Mouse (Mus musculus) CH12.LX (cell line): ENCODE measurements around the gene Prune2. TPM values are rescaled to one million over a fixed set of nuclear protein-coding genes. Genes with fewer than 3 reads are reported as not detected.

Experiments
- DNase-seq: peaks from one replicate; pipeline ENCODE4 v3.0.0-alpha.2; 2013; ENCODE audit errors: extremely low read depth
- H3K27ac ChIP-seq: 2 replicates; pipeline ENCODE4 v1.5.1; 2012; ENCODE audit warnings: low read depth, mild to moderate bottlenecking, control low read depth, moderate library complexity; ENCODE audit not compliant: insufficient read depth
- H3K27me3 ChIP-seq: replicated peaks from 2 replicates; pipeline ENCODE3; 2012; ENCODE audit warnings: inconsistent platforms
- H3K36me3 ChIP-seq, 2 experiments: replicated peaks in 1 of 2; 2 replicates each; pipeline versions ENCODE3 to v1.6.1; 2012; ENCODE audit warnings: inconsistent platforms in 1 of 2, low read length in 1 of 2, mild to moderate bottlenecking in 1 of 2, mixed read lengths in 1 of 2, moderate library complexity in 1 of 2; ENCODE audit not compliant: control insufficient read depth in 1 of 2, insufficient read depth in 1 of 2
- H3K4me1 ChIP-seq, 2 experiments: 2 replicates each; pipeline ENCODE4 v1.6.1; 2012; ENCODE audit warnings: inconsistent platforms in 1 of 2, moderate library complexity in 1 of 2; ENCODE audit not compliant: insufficient read depth in 2 of 2, control insufficient read depth in 1 of 2
- H3K4me2 ChIP-seq: 2 replicates; pipeline ENCODE4 v1.6.1; 2012; ENCODE audit warnings: low read depth, mild to moderate bottlenecking, control low read depth; ENCODE audit not compliant: poor library complexity, insufficient read depth, severe bottlenecking
- H3K4me3 ChIP-seq, 3 experiments: fragments of 150-350 bp in 1 of 3; sonication (generic) in 1 of 3; replicated peaks in 1 of 3; 2 replicates each; pipeline versions ENCODE3 to v1.5.1; 2011 to 2012; ENCODE audit warnings: low read depth in 2 of 3, low read length in 2 of 3, mild to moderate bottlenecking in 2 of 3, moderate library complexity in 2 of 3, control low read depth in 1 of 3, improper control_type of control experiment in 1 of 3, inconsistent platforms in 1 of 3, mixed read lengths in 1 of 3; ENCODE audit not compliant: poor library complexity in 1 of 3
- H3K79me2 ChIP-seq: replicated peaks from 2 replicates; pipeline ENCODE4 v1.6.1; 2012; ENCODE audit warnings: mild to moderate bottlenecking, moderate library complexity; ENCODE audit not compliant: control insufficient read depth, poor library complexity, insufficient read depth, severe bottlenecking; ENCODE audit errors: extremely low read depth
- H3K9ac ChIP-seq: 2 replicates; pipeline ENCODE4 v1.6.1; 2012; ENCODE audit warnings: low read depth, mild to moderate bottlenecking, control low read depth, moderate library complexity; ENCODE audit not compliant: insufficient read depth
- H3K9me3 ChIP-seq: replicated peaks from 2 replicates; pipeline ENCODE3; 2012; ENCODE audit warnings: low read length, inconsistent platforms, mixed read lengths
- BHLHE40 ChIP-seq: IDR thresholded peaks from 2 replicates; pipeline ENCODE4 v1.6.1; 2011; ENCODE audit warnings: mild to moderate bottlenecking, low read depth, low read length, improper control_type of control experiment
- CHD1 ChIP-seq: IDR thresholded peaks from 2 replicates; pipeline ENCODE4 v1.6.1; 2012; ENCODE audit warnings: low read depth, low read length, improper control_type of control experiment, inconsistent platforms
- ELF1 ChIP-seq: IDR thresholded peaks from 2 replicates; pipeline ENCODE4 v1.6.1; 2014; ENCODE audit warnings: low read depth, mild to moderate bottlenecking, inconsistent platforms, low read length, improper control_type of control experiment
- EP300 ChIP-seq: IDR thresholded peaks from 2 replicates; pipeline ENCODE4 v1.6.1; 2011; ENCODE audit warnings: low read length, improper control_type of control experiment
- ETS1 ChIP-seq: conservative IDR thresholded peaks from 2 replicates; pipeline ENCODE4 v1.6.1; 2012; ENCODE audit warnings: low read depth, mild to moderate bottlenecking, inconsistent platforms, low read length, improper control_type of control experiment, moderate library complexity
- HCFC1 ChIP-seq: IDR thresholded peaks from 2 replicates; pipeline ENCODE4 v1.6.1; 2012; ENCODE audit warnings: low read depth, mild to moderate bottlenecking, inconsistent platforms, low read length, improper control_type of control experiment
- IRF4 ChIP-seq: IDR thresholded peaks from 2 replicates; pipeline ENCODE4 v1.6.1; 2014; ENCODE audit warnings: low read depth, mild to moderate bottlenecking, inconsistent platforms, low read length, improper control_type of control experiment
- JUN ChIP-seq: IDR thresholded peaks from 2 replicates; pipeline ENCODE4 v1.6.1; 2011; ENCODE audit warnings: low read depth, mild to moderate bottlenecking, low read length, improper control_type of control experiment, moderate library complexity; ENCODE audit not compliant: insufficient read depth
- JUND ChIP-seq: conservative IDR thresholded peaks from 2 replicates; pipeline ENCODE4 v1.6.1; 2011; ENCODE audit warnings: low read depth, low read length, improper control_type of control experiment
- MAFK ChIP-seq: IDR thresholded peaks from 2 replicates; pipeline ENCODE4 v1.6.1; 2011; ENCODE audit warnings: low read length, improper control_type of control experiment; ENCODE audit not compliant: insufficient replicate concordance
- MAX ChIP-seq: IDR thresholded peaks from 2 replicates; pipeline ENCODE4 v1.6.1; 2011; ENCODE audit warnings: low read length, improper control_type of control experiment
- MEF2A ChIP-seq: IDR thresholded peaks from 2 replicates; pipeline ENCODE4 v1.6.1; 2014; ENCODE audit warnings: low read depth, mild to moderate bottlenecking, inconsistent platforms, low read length, improper control_type of control experiment, borderline replicate concordance
- MYC ChIP-seq: IDR thresholded peaks from 2 replicates; pipeline ENCODE4 v1.6.1; 2011; ENCODE audit warnings: low read depth, mild to moderate bottlenecking, improper control_type of control experiment, low read length
- NELFE ChIP-seq: IDR thresholded peaks from 2 replicates; pipeline ENCODE4 v1.6.1; 2011; ENCODE audit warnings: low read depth, low read length, improper control_type of control experiment
- NRF1 ChIP-seq: IDR thresholded peaks from 2 replicates; pipeline ENCODE4 v1.6.1; 2014; ENCODE audit warnings: low read depth, mild to moderate bottlenecking, inconsistent platforms, low read length, improper control_type of control experiment, moderate library complexity
- POLR2A ChIP-seq: IDR thresholded peaks from 2 replicates; pipeline ENCODE4 v1.6.1; 2011; ENCODE audit warnings: low read depth, mild to moderate bottlenecking, improper control_type of control experiment, low read length
- RAD21 ChIP-seq: IDR thresholded peaks from 2 replicates; pipeline ENCODE4 v1.6.1; 2011; ENCODE audit warnings: low read depth, mild to moderate bottlenecking, low read length, improper control_type of control experiment, moderate library complexity
- RCOR1 ChIP-seq: conservative IDR thresholded peaks from 2 replicates; pipeline ENCODE4 v1.6.1; 2012; ENCODE audit warnings: low read depth, mild to moderate bottlenecking, inconsistent platforms, low read length, improper control_type of control experiment
- SIN3A ChIP-seq: IDR thresholded peaks from 2 replicates; pipeline ENCODE4 v1.6.1; 2012; ENCODE audit warnings: low read length, improper control_type of control experiment, inconsistent platforms
- TBP ChIP-seq: conservative IDR thresholded peaks from 2 replicates; pipeline ENCODE4 v1.6.1; 2011; ENCODE audit warnings: low read depth, low read length, improper control_type of control experiment
- TCF12 ChIP-seq: IDR thresholded peaks from 2 replicates; pipeline ENCODE4 v1.6.1; 2014; ENCODE audit warnings: low read depth, mild to moderate bottlenecking, inconsistent platforms, low read length, improper control_type of control experiment
- USF1 ChIP-seq: IDR thresholded peaks from 2 replicates; pipeline ENCODE4 v1.6.1; 2014; ENCODE audit warnings: low read depth, mild to moderate bottlenecking, inconsistent platforms, low read length, improper control_type of control experiment
- ZNF384 ChIP-seq: IDR thresholded peaks from 2 replicates; pipeline ENCODE4 v1.6.1; 2012; ENCODE audit warnings: low read depth, low read length, improper control_type of control experiment, inconsistent platforms
- dilution Hi-C: fragments of 300-500 bp; cut with MboI; formaldehyde crosslinking; loops from 2 replicates; pipeline ENCODE4 v1.14.3; 2020; ENCODE audit warnings: low sequenced_read_pairs; ENCODE audit not compliant: extremely low pct_unique_long_range_greater_than_20kb, extremely low pct_ligation_motif_present
- in situ Hi-C: fragments of 300-500 bp; cut with MboI; formaldehyde crosslinking; loops from 3 replicates; pipeline ENCODE4 v1.14.3; 2019; ENCODE audit warnings: low sequenced_read_pairs, low pct_ligation_motif_present, low pct_unique_long_range_greater_than_20kb, mixed read lengths
- polyA plus RNA-seq: library from polyadenylated mRNA; unstranded; fragments of >175 nt; gene quantifications from 2 replicates; pipeline ENCODE4 v1.2.1, GENCODE M21; 2012; ENCODE audit warnings: low read depth; ENCODE audit not compliant: insufficient read length
- total RNA-seq, 2 experiments: library from RNA; depleted of rRNA; stranded (reverse); fragments of 300-350 nt in 1 of 2; fragments of >200 nt in 1 of 2; gene quantifications; 2 replicates each; pipeline ENCODE4 v1.2.3; 2012 to 2014

Gene Prune2
- total and polyA plus RNA-seq, 3 experiments, result 0.04 to 1.7 (median 0.21) TPM

- Histone ChIP-seq H3K9me3 (no peaks in the 10 kb centered on the region), H3K4me3 (peak overlapping the region in 1 of 3 experiments; percentile 20), H3K9ac (no peak overlapping the region), H3K27me3 (no peaks in the 10 kb centered on the region), H3K36me3 (no peaks in the 10 kb centered on the region), H3K79me2 (no peaks in the 10 kb centered on the region), H3K4me1 (peaks cover 29 to 47% of the 10 kb centered on the region in 2 experiments), H3K27ac (no peak overlapping the region), H3K4me2 (peak overlapping the region; percentile 50)
- DNase-seq, result no peak
- in situ Hi-C loops (loop anchor here (10.0 kb wide), 1 partner anchor 50 kb away; no protein-coding TSS in a partner anchor), dilution Hi-C loops (no loop called here)
- TF ChIP-seq CHD1 (no peak), SIN3A (no peak), RAD21 (no peak), NELFE (no peak), POLR2A (no peak), HCFC1 (no peak), MAX (no peak), IRF4 (no peak)
Measured at GRCm38 (mm10) chr19:17214896-17215520, 259.1 kb downstream of the Prune2 start.

DNA sequence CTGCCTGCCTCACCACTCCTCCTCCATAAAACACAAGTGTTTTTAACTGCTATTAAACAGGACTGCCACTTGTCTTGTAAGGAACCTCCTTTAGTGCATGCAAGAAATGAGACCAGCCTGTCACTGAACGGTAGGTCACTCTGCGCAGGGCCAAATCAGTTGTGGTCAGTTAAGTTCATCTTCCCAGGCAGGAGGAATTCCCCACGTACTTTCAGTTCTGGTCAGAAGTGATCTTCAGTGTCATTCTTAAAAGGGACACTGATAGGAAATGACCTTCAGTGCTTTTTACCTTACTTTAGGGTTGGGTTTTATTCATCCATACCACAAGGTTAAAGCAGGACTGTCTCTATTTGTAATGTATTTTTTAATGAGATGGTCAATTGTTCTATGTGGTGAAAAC, 262.3 kb downstream of the Prune2 start:
- Histone ChIP-seq H3K27me3 (no peaks in the 10 kb centered on the region), H3K9me3 (no peaks in the 10 kb centered on the region), H3K27ac (peak overlapping the region; percentile 87), H3K36me3 (no peaks in the 10 kb centered on the region), H3K4me2 (peak overlapping the region; percentile 68; the same call in 1 of the 2 replicates), H3K4me3 (no peak overlapping the region), H3K79me2 (no peaks in the 10 kb centered on the region), H3K9ac (no peak overlapping the region), H3K4me1 (peaks cover 31 to 50% of the 10 kb centered on the region in 2 experiments)
- TF ChIP-seq RCOR1, result no peak
- 0 out of 2 replicates have a peak, but pooled peaks have one; percentile 24 for TF ChIP-seq TBP
- peak; percentile 74; the same call in 1 of the 2 replicates for TF ChIP-seq MEF2A
- TF ChIP-seq MYC, result 0 out of 2 replicates have a peak, but pooled peaks have one; percentile 11
- TF ChIP-seq ZNF384, result no peak
- 0 out of 2 replicates have a peak, but pooled peaks have one; percentile 22 for TF ChIP-seq MAFK
- TF ChIP-seq IRF4, result peak; percentile 97
- peak; percentile 95 for TF ChIP-seq EP300
- TF ChIP-seq TCF12, result no peak; the same call in 1 of the 2 replicates
- TF ChIP-seq ETS1, result peak; percentile 59; the same call in 1 of the 2 replicates
- TF ChIP-seq JUND, result 0 out of 2 replicates have a peak, but pooled peaks have one; percentile 31
- TF ChIP-seq HCFC1, result no peak
- TF ChIP-seq JUN, result peak; percentile 16
- no peak for TF ChIP-seq USF1
- TF ChIP-seq BHLHE40, result peak; percentile 73
- peak; percentile 73 for TF ChIP-seq NRF1
- TF ChIP-seq ELF1, result peak; percentile 37; the same call in 1 of the 2 replicates
- DNase-seq, result peak; percentile 29
- in situ Hi-C loops, result loop anchor here (10.0 kb wide), 1 partner anchor 53 kb away; no protein-coding TSS in a partner anchor
- dilution Hi-C loops, result no loop called here
